Mouse (Mus musculus): Measurements from ENCODE around the gene Naif1. TPM values are rescaled to one million over a fixed set of nuclear protein-coding genes. Genes with fewer than 3 reads are reported as not detected.
A peak's percentile ranks its signal among the peaks of the same experiment; 100 is the strongest.

Gene Naif1
- polyA plus RNA-seq, 1 experiment from 2014 or later: 6.4 TPM

GRCm38 (mm10) chr2:32419359-32419758, 30.9 kb upstream of the Naif1 start:
- 97% methylated on average over 3 of the region's 3 CpGs for WGBS

DNA sequence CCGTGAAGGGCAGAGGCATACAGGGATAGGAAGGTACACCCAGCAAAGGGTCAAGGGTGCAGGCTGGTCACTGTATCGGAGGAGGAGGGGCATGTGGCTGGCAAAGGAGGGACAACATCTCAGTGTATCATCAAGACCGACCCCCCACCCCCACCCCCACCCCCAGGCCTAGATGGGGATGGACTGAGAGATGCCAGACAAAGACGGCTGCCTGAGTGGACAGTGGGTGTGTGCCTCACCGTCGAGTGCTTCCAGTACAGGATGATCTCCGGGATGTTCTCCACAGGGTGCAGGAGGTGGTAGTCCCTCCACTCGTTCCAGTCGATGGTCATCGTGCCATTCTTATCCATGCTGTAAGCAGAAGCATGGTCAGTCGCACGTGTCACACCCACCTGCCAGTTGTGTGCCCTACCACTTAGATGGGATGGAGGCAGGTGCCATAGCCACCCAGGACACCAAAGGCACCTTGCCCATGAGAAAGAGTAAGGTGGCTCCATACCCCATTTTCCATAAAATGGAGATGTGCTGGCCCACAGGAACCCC, 30.1 kb upstream of the Naif1 start:
- peaks cover 27% of the 10 kb centered on the region for H3K4me1 ChIP-seq (replicated peaks)
- H3K27me3 ChIP-seq (ENCODE audit: insufficient read depth, poor library complexity, severe bottlenecking): no peaks in the 10 kb centered on the region
- peaks cover 66% of the 10 kb centered on the region for H3K36me3 ChIP-seq
- no peak for DNase-seq (ENCODE audit: low spot score)
- H3K27ac ChIP-seq: no peak overlapping the region
- no peaks in the 10 kb centered on the region for H3K9me3 ChIP-seq
- no peak overlapping the region for H3K4me3 ChIP-seq
- 89% methylated on average over 12 of the region's 12 CpGs for WGBS

More at GRCm38 (mm10) chr2:32419359-32419758, 30.9 kb upstream of the Naif1 start:
- Histone ChIP-seq H3K27ac (no peak overlapping the region), H3K4me1 (replicated peaks) (peaks cover 19% of the 10 kb centered on the region), H3K4me3 (no peak overlapping the region), H3K36me3 (peaks cover 74% of the 10 kb centered on the region), H3K9me3 (no peaks in the 10 kb centered on the region), H3K27me3 (ENCODE audit: insufficient read depth, poor library complexity, severe bottlenecking) (no peaks in the 10 kb centered on the region)
- DNase-seq (ENCODE audit: low spot score): no peak

GRCm38 (mm10) chr2:32420647-32421046, 29.6 kb upstream of the Naif1 start:
- peaks cover 31% of the 10 kb centered on the region for H3K4me1 ChIP-seq (replicated peaks)
- no peak overlapping the region for H3K27ac ChIP-seq
- 86% methylated on average over 6 of the region's 6 CpGs for WGBS
- no peak overlapping the region for H3K4me3 ChIP-seq
- no peak for DNase-seq (ENCODE audit: low spot score)
- no peaks in the 10 kb centered on the region for H3K27me3 ChIP-seq (ENCODE audit: insufficient read depth, poor library complexity, severe bottlenecking)
- H3K9me3 ChIP-seq: no peaks in the 10 kb centered on the region
- peaks cover 61% of the 10 kb centered on the region for H3K36me3 ChIP-seq

DNA sequence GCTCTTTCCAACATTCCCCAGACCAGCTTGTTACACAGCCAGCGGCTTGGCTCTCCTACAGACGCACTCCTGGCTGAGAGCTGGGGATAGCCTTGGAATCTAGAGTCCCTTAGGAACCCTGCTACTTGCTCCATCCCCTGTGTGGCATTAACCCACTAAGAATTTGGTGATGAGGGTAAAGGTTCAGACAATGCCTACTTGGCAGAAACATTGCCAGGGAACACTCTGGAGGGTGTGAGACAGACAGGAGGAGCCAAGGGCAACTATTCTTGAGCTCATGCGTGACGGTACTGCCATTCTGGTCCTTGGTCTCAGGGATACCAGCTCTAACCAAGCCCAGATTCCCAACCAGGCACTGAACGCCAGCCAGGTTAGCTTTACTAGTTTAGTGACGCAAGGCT, 28.4 kb upstream of the Naif1 start:
- peaks cover 32% of the 10 kb centered on the region for H3K4me1 ChIP-seq (replicated peaks)
- H3K36me3 ChIP-seq: peaks cover 57% of the 10 kb centered on the region
- no peaks in the 10 kb centered on the region for H3K9me3 ChIP-seq
- WGBS: 90% methylated on average over 6 of the region's 6 CpGs
- H3K27me3 ChIP-seq (ENCODE audit: insufficient read depth, poor library complexity, severe bottlenecking): no peaks in the 10 kb centered on the region
- no peak overlapping the region for H3K27ac ChIP-seq
- H3K4me3 ChIP-seq: no peak overlapping the region
- no peak for DNase-seq (ENCODE audit: low spot score)

GRCm38 (mm10) chr2:32423481-32424331, 26.6 kb upstream of the Naif1 start:
- 2% methylated on average over 14 of the region's 14 CpGs for WGBS
- Histone ChIP-seq H3K36me3 (peaks cover 39% of the 10 kb centered on the region), H3K27ac (peak overlapping the region; percentile 79), H3K27me3 (ENCODE audit: insufficient read depth, poor library complexity, severe bottlenecking) (no peaks in the 10 kb centered on the region), H3K4me3 (peak overlapping the region; percentile 54), H3K4me1 (replicated peaks) (peaks cover 43% of the 10 kb centered on the region), H3K9me3 (no peaks in the 10 kb centered on the region)
- DNase-seq (ENCODE audit: low spot score): peak; percentile 69

DNA sequence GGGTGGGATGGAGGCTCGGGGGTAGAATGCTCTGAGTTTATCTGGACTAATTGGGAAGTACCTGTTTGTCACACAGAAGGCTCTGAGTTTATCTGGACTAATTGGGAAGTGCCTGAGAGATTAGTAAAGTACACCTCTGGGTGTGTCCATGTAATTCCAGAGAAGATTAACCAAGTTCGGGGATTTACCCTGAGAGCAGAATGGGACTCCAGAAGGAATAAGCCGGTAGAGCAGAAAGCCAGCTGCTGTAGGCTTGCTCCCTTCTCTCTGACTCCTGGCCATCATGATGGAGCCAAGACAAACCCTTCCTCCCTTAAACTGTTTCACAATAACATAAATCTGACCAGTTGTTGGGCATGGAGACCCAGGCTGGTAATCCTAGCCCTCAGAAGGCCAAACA, 25.5 kb upstream of the Naif1 start:
- no peak for DNase-seq (ENCODE audit: low spot score)
- Histone ChIP-seq H3K9me3 (no peaks in the 10 kb centered on the region), H3K4me3 (no peak overlapping the region), H3K36me3 (peaks cover 28% of the 10 kb centered on the region), H3K27ac (peak overlapping the region; percentile 73; the same call in 1 of the 2 replicates), H3K4me1 (replicated peaks) (peaks cover 54% of the 10 kb centered on the region), H3K27me3 (ENCODE audit: insufficient read depth, poor library complexity, severe bottlenecking) (no peaks in the 10 kb centered on the region)
- WGBS: 62% methylated on average over 3 of the region's 3 CpGs

GRCm38 (mm10) chr2:32425568-32425967, 24.7 kb upstream of the Naif1 start:
- Histone ChIP-seq H3K36me3 (peaks cover 20% of the 10 kb centered on the region), H3K4me3 (no peak overlapping the region), H3K27ac (no peak overlapping the region), H3K27me3 (ENCODE audit: insufficient read depth, poor library complexity, severe bottlenecking) (no peaks in the 10 kb centered on the region), H3K4me1 (replicated peaks) (peaks cover 62% of the 10 kb centered on the region), H3K9me3 (no peaks in the 10 kb centered on the region)
- no peak for DNase-seq (ENCODE audit: low spot score)
- 85% methylated on average over 5 of the region's 5 CpGs for WGBS

DNA sequence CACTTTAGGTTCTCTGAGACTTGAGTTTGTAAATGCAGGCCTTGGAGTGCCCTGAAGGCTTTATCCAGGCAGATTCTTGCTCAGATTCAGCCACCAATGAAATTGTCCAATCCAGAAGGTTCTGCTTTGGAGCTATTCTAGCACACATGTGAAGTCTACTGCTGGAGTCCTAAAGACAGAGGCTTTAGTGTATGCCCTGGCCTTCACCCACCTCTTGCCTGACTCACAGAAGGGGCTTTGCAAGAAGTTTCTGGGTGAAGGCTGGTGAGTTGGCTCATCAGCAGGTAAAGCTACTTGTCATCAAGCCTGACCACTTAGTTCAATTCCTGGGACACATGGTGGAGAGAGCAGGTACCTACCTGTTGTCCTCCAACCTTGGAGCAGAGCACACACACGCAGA, 24.1 kb upstream of the Naif1 start:
- WGBS: 90% methylated on average over 1 of the region's 1 CpGs
- no peaks in the 10 kb centered on the region for H3K9me3 ChIP-seq
- H3K4me3 ChIP-seq: no peak overlapping the region
- no peak overlapping the region for H3K27ac ChIP-seq
- DNase-seq (ENCODE audit: low spot score): no peak
- peaks cover 68% of the 10 kb centered on the region for H3K4me1 ChIP-seq (replicated peaks)
- no peaks in the 10 kb centered on the region for H3K27me3 ChIP-seq (ENCODE audit: insufficient read depth, poor library complexity, severe bottlenecking)
- H3K36me3 ChIP-seq: peaks cover 15% of the 10 kb centered on the region

DNA sequence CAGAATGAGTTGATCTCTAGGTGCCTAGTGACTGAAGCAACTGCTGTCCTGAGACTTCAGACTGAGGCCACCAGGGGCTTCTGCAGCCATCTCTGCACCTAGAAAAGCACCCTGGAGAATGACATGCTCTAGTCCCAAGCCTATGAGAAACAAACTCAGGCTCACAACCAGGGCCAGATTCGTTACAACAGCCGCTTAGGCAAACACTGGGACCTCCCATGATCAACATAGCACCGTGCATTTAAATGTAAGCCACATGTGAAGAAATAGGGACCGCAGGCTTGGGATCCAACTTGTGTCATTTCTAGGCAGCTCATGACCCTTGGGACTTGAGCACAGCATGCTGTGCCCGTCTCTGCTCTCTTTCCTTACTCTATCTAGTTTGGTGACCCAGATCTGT, 22.5 kb upstream of the Naif1 start:
- peaks cover 75% of the 10 kb centered on the region for H3K4me1 ChIP-seq (replicated peaks)
- no peak overlapping the region for H3K4me3 ChIP-seq
- DNase-seq (ENCODE audit: low spot score): no peak
- peaks cover 8% of the 10 kb centered on the region; the same call in 1 of the 2 replicates for H3K36me3 ChIP-seq
- H3K27me3 ChIP-seq (ENCODE audit: insufficient read depth, poor library complexity, severe bottlenecking): no peaks in the 10 kb centered on the region
- no peaks in the 10 kb centered on the region for H3K9me3 ChIP-seq
- WGBS: 76% methylated on average over 5 of the region's 5 CpGs
- H3K27ac ChIP-seq: no peak overlapping the region

DNA sequence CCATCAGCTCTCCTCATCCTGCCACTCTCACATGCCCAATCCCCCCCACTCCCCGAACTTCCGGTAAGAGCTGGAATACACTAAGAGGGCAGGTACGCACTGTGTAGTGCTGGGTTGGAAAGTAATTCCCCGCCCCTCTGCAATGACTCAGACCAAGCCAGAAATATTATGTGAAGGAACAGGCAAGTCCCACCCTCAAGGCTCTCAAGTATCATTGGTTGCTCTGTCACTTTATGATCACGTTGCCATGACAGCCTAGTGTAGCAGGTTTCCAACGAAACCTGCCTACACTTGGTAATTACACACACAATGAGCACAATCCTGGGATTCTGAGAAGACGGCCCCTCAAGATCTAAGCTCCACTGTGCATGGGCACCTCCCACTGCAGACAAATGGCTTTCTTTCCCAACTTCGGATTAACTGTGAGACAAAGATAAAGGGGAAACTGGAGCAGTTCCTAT, 22.0 kb upstream of the Naif1 start:
- peak overlapping the region; percentile 17; the same call in 1 of the 2 replicates for H3K27ac ChIP-seq
- H3K4me1 ChIP-seq (replicated peaks): peaks cover 69% of the 10 kb centered on the region
- no peaks in the 10 kb centered on the region for H3K27me3 ChIP-seq (ENCODE audit: insufficient read depth, poor library complexity, severe bottlenecking)
- no peak for DNase-seq (ENCODE audit: low spot score)
- H3K36me3 ChIP-seq: peaks cover 8% of the 10 kb centered on the region; the same call in 1 of the 2 replicates
- no peaks in the 10 kb centered on the region for H3K9me3 ChIP-seq
- H3K4me3 ChIP-seq: 0 out of 2 replicates have a peak overlapping the region, but pooled peaks have one; percentile 3
- 83% methylated on average over 8 of the region's 8 CpGs for WGBS

DNA sequence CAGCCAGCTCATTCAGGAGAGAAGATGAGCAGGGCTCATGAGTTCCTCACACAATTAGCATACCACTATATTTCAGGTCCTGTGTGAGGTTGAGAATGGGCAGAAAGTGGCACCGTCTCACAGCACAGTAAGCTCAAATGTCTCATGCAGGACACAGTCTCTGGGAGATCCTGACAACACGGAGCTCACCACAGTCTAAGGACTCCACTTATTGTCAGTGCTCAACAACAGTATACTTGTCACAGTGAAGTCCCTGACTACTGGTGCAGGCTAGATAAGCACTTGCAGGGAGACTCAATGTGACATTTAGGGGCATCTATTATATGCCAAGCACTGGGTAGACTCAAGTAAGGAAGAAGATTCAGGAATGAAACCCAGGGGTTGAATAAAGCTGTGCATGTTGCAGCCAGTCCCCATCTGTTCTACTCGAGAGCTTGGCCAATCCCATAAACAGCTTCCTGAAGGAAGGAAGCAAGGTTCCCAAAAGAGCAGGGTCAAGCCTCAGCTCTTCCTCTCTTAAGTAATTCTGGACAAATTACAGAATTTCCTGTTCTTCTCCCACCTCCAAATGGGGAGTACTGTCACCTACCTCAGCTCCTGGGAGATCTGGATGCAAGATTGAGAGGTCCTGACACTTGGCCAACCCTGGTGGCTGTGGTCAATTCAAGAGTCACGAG, 20.9 kb upstream of the Naif1 start:
- 84% methylated on average over 4 of the region's 4 CpGs for WGBS
- H3K27me3 ChIP-seq (ENCODE audit: insufficient read depth, poor library complexity, severe bottlenecking): no peaks in the 10 kb centered on the region
- H3K27ac ChIP-seq: no peak overlapping the region
- no peaks in the 10 kb centered on the region for H3K9me3 ChIP-seq
- H3K4me1 ChIP-seq (replicated peaks): peaks cover 59% of the 10 kb centered on the region
- H3K4me3 ChIP-seq: peak overlapping the region; percentile 52; the same call in 1 of the 2 replicates
- H3K36me3 ChIP-seq: peaks cover 8% of the 10 kb centered on the region; the same call in 1 of the 2 replicates
- no peak for DNase-seq (ENCODE audit: low spot score)

DNA sequence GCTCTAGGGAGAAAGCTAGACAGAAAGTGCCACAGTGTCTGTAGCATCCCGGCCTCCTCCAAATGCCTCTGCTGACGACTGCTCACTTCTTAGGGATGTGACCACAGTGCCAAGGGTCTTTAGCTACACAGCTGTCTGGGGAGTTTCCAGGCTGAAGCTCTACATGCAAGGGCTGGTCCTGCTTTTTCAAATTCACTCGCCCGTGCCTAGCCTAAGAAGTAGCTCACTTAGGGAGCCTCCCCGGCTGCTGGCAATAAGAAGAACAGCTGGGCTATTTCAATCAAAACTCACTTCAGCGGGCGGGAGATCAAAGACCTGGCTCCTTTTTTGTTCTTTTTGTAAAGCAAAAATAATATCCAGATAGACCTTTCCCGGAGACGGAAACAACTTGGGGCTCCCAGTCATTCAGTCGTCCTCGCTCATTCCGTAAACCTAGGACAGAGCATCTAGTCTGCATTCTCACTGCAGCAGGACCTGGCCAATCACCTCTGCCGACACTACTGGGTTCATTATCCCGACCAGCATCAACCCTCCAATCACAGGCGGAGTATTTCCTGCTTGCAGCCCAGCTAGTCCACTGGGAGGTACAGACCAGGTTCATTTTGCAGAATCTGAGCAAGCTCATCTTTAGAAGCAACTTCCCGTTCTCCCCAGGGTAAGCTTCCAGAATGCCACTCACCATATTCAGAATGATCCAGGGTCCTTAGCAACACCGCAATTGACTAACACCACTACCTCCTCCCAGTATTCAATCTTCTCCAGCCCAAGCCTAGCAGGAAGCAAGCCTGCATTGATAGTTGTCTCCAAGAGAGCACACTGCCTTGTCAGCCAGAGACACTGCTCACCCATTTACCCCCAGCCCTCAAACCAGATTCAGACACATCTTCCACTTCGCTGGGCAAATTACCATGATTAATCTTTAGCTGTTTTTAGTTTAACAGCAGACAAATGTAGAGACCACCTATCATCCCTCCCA, 19.3 kb upstream of the Naif1 start:
- Histone ChIP-seq H3K4me3 (peak overlapping the region; percentile 52), H3K27me3 (ENCODE audit: insufficient read depth, poor library complexity, severe bottlenecking) (no peaks in the 10 kb centered on the region), H3K4me1 (replicated peaks) (peaks cover 47% of the 10 kb centered on the region), H3K36me3 (peaks cover 8% of the 10 kb centered on the region; the same call in 1 of the 2 replicates), H3K27ac (peak overlapping the region; percentile 89), H3K9me3 (no peaks in the 10 kb centered on the region)
- DNase-seq (ENCODE audit: low spot score): peak; percentile 92
- 9% methylated on average over 18 of the region's 18 CpGs for WGBS

Data from hindbrain, embryonic 10.5 days (tissue).